Mouse (Mus musculus) midbrain, postnatal 0 days (tissue): ENCODE measurements around the gene Hoxa10. TPM values are rescaled to one million over a fixed set of nuclear protein-coding genes. Genes with fewer than 3 reads are reported as not detected.

Source experiments
- ATAC-seq: fragments of 200-750 bp; cut with Nextera tagmentation; 2 replicates; pipeline ENCODE4 v1.8.0; 2017; ENCODE audit warnings: moderate number of reproducible peaks, mild to moderate bottlenecking, moderate TSS enrichment, moderate library complexity; ENCODE audit not compliant: low FRiP score
- DNase-seq: peaks from one replicate; pipeline ENCODE4 v3.0.0-alpha.2; 2015; ENCODE audit warnings: low spot score
- H3K27ac ChIP-seq: fragments of 300-500 bp; sonication (generic); 2 replicates; pipeline ENCODE4 v1.5.1; 2014; ENCODE audit warnings: low read depth, mild to moderate bottlenecking, low read length, mixed read lengths
- H3K27me3 ChIP-seq: fragments of 300-500 bp; sonication (generic); 2 replicates; pipeline ENCODE4 v1.6.1; 2014; ENCODE audit warnings: low read length, control low read depth, mixed read lengths; ENCODE audit not compliant: insufficient read depth
- H3K36me3 ChIP-seq: fragments of 300-500 bp; sonication (generic); 2 replicates; pipeline ENCODE4 v1.6.1; 2014; ENCODE audit warnings: low read length, control low read depth, mixed read lengths; ENCODE audit not compliant: insufficient read depth
- H3K4me1 ChIP-seq: fragments of 300-500 bp; sonication (generic); 2 replicates; pipeline ENCODE4 v1.6.1; 2014; ENCODE audit warnings: mild to moderate bottlenecking, control low read depth, antibody characterized with exemption, low read length, mixed read lengths; ENCODE audit not compliant: insufficient read depth
- H3K4me2 ChIP-seq: fragments of 300-500 bp; sonication (generic); 2 replicates; pipeline ENCODE4 v1.6.1; 2014; ENCODE audit warnings: low read depth, mild to moderate bottlenecking, low read length, mixed read lengths; ENCODE audit not compliant: poor library complexity, severe bottlenecking
- H3K4me3 ChIP-seq: fragments of 300-500 bp; sonication (generic); 2 replicates; pipeline ENCODE4 v1.5.1; 2014; ENCODE audit warnings: low read depth, mild to moderate bottlenecking, low read length, moderate library complexity
- H3K9ac ChIP-seq: fragments of 300-500 bp; sonication (generic); replicated peaks from 2 replicates; pipeline ENCODE4 v1.6.1; 2014; ENCODE audit warnings: mild to moderate bottlenecking, low read length, moderate library complexity, mixed read lengths; ENCODE audit not compliant: poor library complexity, severe bottlenecking
- H3K9me3 ChIP-seq: fragments of 300-500 bp; sonication (generic); 2 replicates; pipeline ENCODE4 v1.6.1; 2016; ENCODE audit warnings: low read length, control low read depth
- CTCF ChIP-seq: IDR thresholded peaks from 2 replicates; pipeline ENCODE4 v1.5.1; 2016; ENCODE audit warnings: antibody characterized with exemption, mild to moderate bottlenecking
- WGBS: fragments of 180-500 bp; shearing (Covaris S2); extraction: QIAGEN DNeasy Blood & Tissue Kit; methylation state at CpG from one replicate; pipeline ENCODE4 v1.1.7; 2014; 5-methylcytosine and 5-hydroxymethylcytosine counted together
- polyA plus RNA-seq: library from polyadenylated mRNA; unstranded; fragments of >200 nt; fragmentation: Nextera tagmentation; extraction: Ambion mirVana; gene quantifications from 2 replicates; pipeline ENCODE4 v1.2.1, GENCODE M21; 2015
- total RNA-seq: library from RNA; depleted of rRNA; stranded (reverse); fragments of >200 nt; gene quantifications from 2 replicates; pipeline ENCODE4 v1.2.3, GENCODE M21; 2014

Hoxa10 gene
- total and polyA plus RNA-seq, 2 experiments from 2014 or later, result not detected

- ATAC-seq, result peak; percentile 58; the same call in 1 of the 2 replicates
- Histone ChIP-seq H3K9ac (no peak overlapping the region), H3K36me3 (no peaks in the 10 kb centered on the region), H3K9me3 (no peaks in the 10 kb centered on the region), H3K4me2 (no peak overlapping the region), H3K4me3 (no peak overlapping the region), H3K27me3 (peaks cover 96% of the 10 kb centered on the region), H3K4me1 (no peaks in the 10 kb centered on the region), H3K27ac (no peak overlapping the region)
- WGBS, result under 1% methylated on average over 37 of the region's 37 CpGs
- DNase-seq, result peak; percentile 86
- peak; percentile 76 for TF ChIP-seq CTCF
These were observed 29.3 kb downstream of the Hoxa10 start for GRCm38 (mm10) chr6:52211170-52211935.

GRCm38 (mm10) chr6:52209685-52210046 lies 31.0 kb downstream of the Hoxa10 start:
- DNase-seq, result no peak
- no peak overlapping the region for H3K9ac ChIP-seq
- no peak overlapping the region for H3K4me3 ChIP-seq
- no peaks in the 10 kb centered on the region for H3K4me1 ChIP-seq
- H3K4me2 ChIP-seq, result no peak overlapping the region
- ATAC-seq, result no peak
- H3K9me3 ChIP-seq, result no peaks in the 10 kb centered on the region
- H3K36me3 ChIP-seq, result no peaks in the 10 kb centered on the region
- TF ChIP-seq CTCF, result no peak
- no peak overlapping the region for H3K27ac ChIP-seq
- WGBS, result 8% methylated on average over 12 of the region's 12 CpGs
- H3K27me3 ChIP-seq, result peaks cover 96% of the 10 kb centered on the region

- H3K36me3 ChIP-seq, result no peaks in the 10 kb centered on the region
- no peak overlapping the region for H3K4me3 ChIP-seq
- no peak for TF ChIP-seq CTCF
- H3K9ac ChIP-seq, result no peak overlapping the region
- H3K27me3 ChIP-seq, result peaks cover 96% of the 10 kb centered on the region
- no peaks in the 10 kb centered on the region for H3K9me3 ChIP-seq
- DNase-seq, result no peak
- H3K27ac ChIP-seq, result no peak overlapping the region
- H3K4me2 ChIP-seq, result no peak overlapping the region
- 3% methylated on average over 18 of the region's 18 CpGs for WGBS
- H3K4me1 ChIP-seq, result no peaks in the 10 kb centered on the region
- ATAC-seq, result no peak
These were observed 31.6 kb downstream of the Hoxa10 start for GRCm38 (mm10) chr6:52208868-52209684.

GRCm38 (mm10) chr6:52208072-52208867 lies 32.4 kb downstream of the Hoxa10 start, which contains the start of gene Hoxa6:
Gene Hoxa6 (minus strand): TSS chr6:52208722.
- WGBS, result under 1% methylated on average over 47 of the region's 47 CpGs
- H3K36me3 ChIP-seq, result no peaks in the 10 kb centered on the region
- H3K4me1 ChIP-seq, result no peaks in the 10 kb centered on the region
- TF ChIP-seq CTCF, result no peak
- H3K4me2 ChIP-seq, result no peak within 1 kb of the TSS
- peak; percentile 51 for DNase-seq
- peaks cover 96% of the 10 kb centered on the region for H3K27me3 ChIP-seq
- no peak within 1 kb of the TSS for H3K9ac ChIP-seq
- no peaks in the 10 kb centered on the region for H3K9me3 ChIP-seq
- no peak within 1 kb of the TSS for H3K27ac ChIP-seq
- ATAC-seq, result no peak
- no peak within 1 kb of the TSS for H3K4me3 ChIP-seq

GRCm38 (mm10) chr6:52207684-52207976 lies 33.0 kb downstream of the Hoxa10 start:
- TF ChIP-seq CTCF, result no peak
- H3K9ac ChIP-seq, result no peak overlapping the region
- ATAC-seq (no peak), DNase-seq (no peak)
- no peak overlapping the region for H3K27ac ChIP-seq
- no peaks in the 10 kb centered on the region for H3K36me3 ChIP-seq
- no peak overlapping the region for H3K4me3 ChIP-seq
- no peak overlapping the region for H3K4me2 ChIP-seq
- H3K27me3 ChIP-seq, result peaks cover 96% of the 10 kb centered on the region
- no peaks in the 10 kb centered on the region for H3K4me1 ChIP-seq
- H3K9me3 ChIP-seq, result no peaks in the 10 kb centered on the region
